Mouse (Mus musculus) spleen, embryonic (tissue): ENCODE measurements around the gene Src.
"Not testable (repeated sequence)": the region's sequence is repeated elsewhere in the genome, so short reads cannot be mapped to it uniquely, and the experiment has no call there.

Experiments used
- CTCF ChIA-PET: fragments of 350-600 bp; sonication (Branson Sonifier 250); formaldehyde crosslinking; loops from one replicate; lab custom pipeline; 2022; lab: Charles Lee

Src gene

GRCm38 (mm10) chr2:157418206-157418605, at the start of gene Src:
Gene Src (plus strand): TSS chr2:157418444.
- CTCF ChIA-PET: interaction anchor here (0.6 kb wide), 1 partner anchor 155 kb away, joined by 4 read pairs; no protein-coding TSS in a partner anchor

GRCm38 (mm10) chr2:157371696-157372095, 46.5 kb upstream of the Src start:
- CTCF ChIA-PET: no interaction called here

- CTCF ChIA-PET: no interaction called here
Observed at GRCm38 (mm10) chr2:157373681-157374080, 44.6 kb upstream of the Src start.

- CTCF ChIA-PET: interaction anchor here (0.7 kb wide), 1 partner anchor 86 kb away, joined by 6 read pairs; no protein-coding TSS in a partner anchor
Observed at GRCm38 (mm10) chr2:157375051-157375450, 43.2 kb upstream of the Src start.

GRCm38 (mm10) chr2:157375794-157376757, 42.2 kb upstream of the Src start:
- CTCF ChIA-PET: no interaction called here

GRCm38 (mm10) chr2:157376995-157377394, 41.2 kb upstream of the Src start:
- CTCF ChIA-PET: interaction anchor here (0.6 kb wide), 1 partner anchor 8 kb away, joined by 4 read pairs; no protein-coding TSS in a partner anchor

GRCm38 (mm10) chr2:157384836-157385235, 33.4 kb upstream of the Src start:
- CTCF ChIA-PET: interaction anchor here (0.7 kb wide), 1 partner anchor 7 kb away, joined by 4 read pairs; no protein-coding TSS in a partner anchor

- CTCF ChIA-PET: not testable (repeated sequence)
Observed at GRCm38 (mm10) chr2:157388901-157389590, 29.2 kb upstream of the Src start.

GRCm38 (mm10) chr2:157389591-157389921, 28.7 kb upstream of the Src start:
- CTCF ChIA-PET: no interaction called here

- CTCF ChIA-PET: interaction anchor here (0.5 to 0.6 kb wide), 2 partner anchors 42 to 100 kb away, joined by 3 to 7 read pairs; no protein-coding TSS in a partner anchor
Observed at GRCm38 (mm10) chr2:157392331-157392730, 25.9 kb upstream of the Src start.

GRCm38 (mm10) chr2:157393549-157393948, 24.7 kb upstream of the Src start:
- CTCF ChIA-PET: no interaction called here

GRCm38 (mm10) chr2:157394868-157395267, 23.4 kb upstream of the Src start:
- CTCF ChIA-PET: no interaction called here

- CTCF ChIA-PET: no interaction called here
Observed at GRCm38 (mm10) chr2:157395371-157395770, 22.9 kb upstream of the Src start.

GRCm38 (mm10) chr2:157395960-157396359, 22.3 kb upstream of the Src start:
- CTCF ChIA-PET: no interaction called here

- CTCF ChIA-PET: interaction anchor here (0.5 kb wide), 1 partner anchor 170 kb away, joined by 5 read pairs; no protein-coding TSS in a partner anchor
Observed at GRCm38 (mm10) chr2:157397376-157397775, 20.9 kb upstream of the Src start.

- CTCF ChIA-PET: interaction anchor here (0.6 kb wide), 1 partner anchor 540 kb away, joined by 3 read pairs; no protein-coding TSS in a partner anchor
Observed at GRCm38 (mm10) chr2:157398539-157398938, 19.7 kb upstream of the Src start.

- CTCF ChIA-PET: no interaction called here
Observed at GRCm38 (mm10) chr2:157399797-157400196, 18.4 kb upstream of the Src start.

GRCm38 (mm10) chr2:157400491-157400890, 17.8 kb upstream of the Src start:
- CTCF ChIA-PET: no interaction called here

- CTCF ChIA-PET: no interaction called here
Observed at GRCm38 (mm10) chr2:157401261-157401660, 17.0 kb upstream of the Src start.

- CTCF ChIA-PET: interaction anchor here (0.6 kb wide), 1 partner anchor 47 kb away, joined by 3 read pairs; no protein-coding TSS in a partner anchor
Observed at GRCm38 (mm10) chr2:157407596-157407995, 10.6 kb upstream of the Src start.

GRCm38 (mm10) chr2:157409793-157410533, 8.3 kb upstream of the Src start:
- CTCF ChIA-PET: no interaction called here
